Mouse (Mus musculus): ENCODE measurements around the gene Dclk1.

Dclk1 gene

DNA sequence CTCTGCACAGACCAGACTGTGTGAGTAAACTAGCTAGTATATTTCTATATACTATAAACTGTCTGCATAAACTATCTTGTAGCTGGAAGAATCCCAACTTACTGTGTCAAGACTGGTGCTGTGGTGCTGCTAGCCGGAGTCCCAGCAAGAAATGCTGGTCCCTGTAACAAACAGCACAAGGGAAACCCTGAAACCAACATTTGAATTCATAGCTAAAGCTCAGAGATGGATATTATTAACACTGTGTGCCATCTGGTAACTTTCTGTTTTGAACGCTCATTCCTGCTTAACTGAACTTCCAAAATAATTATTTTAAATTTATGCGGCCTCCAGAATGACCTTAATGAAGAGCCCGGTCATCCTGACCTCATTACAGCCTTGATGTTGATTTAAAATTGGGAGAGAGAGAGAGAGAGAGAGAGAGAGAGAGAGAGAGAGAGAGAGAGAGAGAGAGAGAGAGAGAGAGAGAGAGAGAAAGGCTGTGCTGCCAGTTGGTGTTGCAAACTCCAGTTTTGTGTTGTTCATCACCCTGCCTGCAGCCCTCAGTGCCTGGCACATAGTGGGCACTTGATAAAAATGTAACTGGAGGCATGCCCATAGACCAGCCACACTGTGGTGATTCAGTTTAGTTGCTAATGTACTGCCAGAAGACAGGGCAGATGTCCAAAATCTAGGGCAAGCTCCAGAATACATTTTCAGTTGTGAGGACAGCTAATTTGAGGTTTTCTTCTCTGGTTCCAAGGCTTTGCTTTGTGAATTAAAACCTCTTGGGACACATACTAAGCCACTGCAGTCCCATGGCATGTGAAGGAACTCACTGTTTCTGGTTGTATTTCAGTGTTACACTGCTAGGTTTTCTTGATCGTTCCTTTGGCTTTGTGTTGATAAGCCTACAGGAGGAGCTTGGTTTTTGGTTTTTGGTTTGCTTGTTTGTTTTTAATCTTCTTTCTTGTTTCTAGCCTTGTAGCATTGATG lies 205.6 kb downstream of the Dclk1 start:
- no peak for DNase-seq (ENCODE audit: extremely low spot score, low read depth, low spot score)

DNA sequence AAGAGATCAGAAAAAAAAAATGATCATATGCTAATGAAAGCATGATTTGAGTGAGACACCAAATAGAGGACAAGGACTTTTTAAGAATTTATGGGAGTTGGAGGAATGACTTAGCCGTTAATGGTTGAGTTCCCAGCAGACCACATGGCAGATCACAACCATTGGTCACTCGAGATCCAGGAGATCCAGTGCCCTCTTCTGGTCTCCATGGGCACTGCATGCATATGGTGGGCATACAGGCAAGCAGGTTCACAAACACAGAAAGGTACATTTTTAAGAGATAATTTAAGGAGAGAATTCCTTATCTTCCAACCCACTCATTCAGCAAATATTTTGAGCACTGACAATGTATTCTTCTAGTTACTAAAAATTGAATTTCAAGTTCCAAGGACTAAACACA lies 207.0 kb downstream of the Dclk1 start:
- no peak for DNase-seq (ENCODE audit: extremely low spot score, low read depth, low spot score)

DNA sequence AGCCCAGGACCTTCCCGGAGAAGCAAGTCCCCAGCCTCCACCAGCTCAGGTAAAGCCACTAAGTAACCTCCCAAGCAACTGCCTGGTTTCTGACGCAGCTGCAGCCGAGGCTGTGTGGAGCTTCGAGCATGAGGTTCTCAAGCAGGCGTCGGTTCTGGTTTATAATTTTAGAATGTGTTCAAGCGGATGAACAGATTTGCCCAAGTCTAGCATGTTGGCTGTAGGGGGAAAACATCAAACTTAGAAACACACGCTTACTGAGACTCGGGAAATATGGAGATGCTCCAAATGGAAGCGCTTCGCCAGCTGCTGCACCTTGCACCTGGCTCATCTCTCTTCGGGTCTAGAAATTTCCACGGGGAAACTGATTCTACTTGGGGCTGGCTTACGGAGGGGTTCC lies 208.9 kb downstream of the Dclk1 start:
- no peak for DNase-seq (ENCODE audit: extremely low spot score, low read depth, low spot score)

DNA sequence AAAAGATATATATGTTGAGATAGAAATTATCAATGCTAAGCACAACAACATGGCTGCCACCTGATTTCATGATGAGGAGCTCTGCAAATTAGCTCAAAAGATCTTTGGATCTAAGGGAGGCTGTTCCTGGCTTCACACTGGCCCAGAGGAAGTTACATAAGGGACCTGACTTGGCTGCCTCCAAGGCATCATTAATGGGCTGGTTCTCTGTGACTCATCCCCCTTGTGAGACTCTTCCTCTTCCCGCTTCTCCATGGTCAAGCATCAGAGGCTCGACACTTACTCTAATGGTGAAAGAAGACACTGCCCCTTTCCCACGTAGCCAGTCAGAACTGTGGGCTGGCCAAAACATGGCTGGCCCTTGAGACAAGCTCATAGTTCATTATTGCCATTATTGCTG lies 209.7 kb downstream of the Dclk1 start:
- no peak for DNase-seq (ENCODE audit: extremely low spot score, low read depth, low spot score)

DNA sequence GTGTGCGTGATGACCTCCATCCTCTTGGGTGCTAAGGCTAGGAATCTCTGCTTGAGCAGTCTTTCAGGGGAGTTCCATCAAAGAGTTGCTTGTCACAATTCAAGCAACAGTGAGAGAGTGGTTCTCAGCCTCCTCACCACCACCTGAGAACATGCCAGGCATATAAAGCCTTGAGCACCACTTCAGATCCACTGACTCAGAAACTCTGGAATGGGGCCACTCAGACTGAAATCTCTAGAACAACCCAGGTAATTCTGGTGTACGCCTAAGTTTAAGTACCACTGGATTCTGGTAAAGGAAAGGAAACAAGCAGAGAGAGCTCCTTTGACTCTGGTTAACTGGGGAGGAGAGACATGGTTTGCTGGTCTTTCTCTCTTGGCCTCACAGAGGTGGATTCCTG lies 210.3 kb downstream of the Dclk1 start:
- DNase-seq (ENCODE audit: extremely low spot score, low read depth, low spot score), result no peak

DNA sequence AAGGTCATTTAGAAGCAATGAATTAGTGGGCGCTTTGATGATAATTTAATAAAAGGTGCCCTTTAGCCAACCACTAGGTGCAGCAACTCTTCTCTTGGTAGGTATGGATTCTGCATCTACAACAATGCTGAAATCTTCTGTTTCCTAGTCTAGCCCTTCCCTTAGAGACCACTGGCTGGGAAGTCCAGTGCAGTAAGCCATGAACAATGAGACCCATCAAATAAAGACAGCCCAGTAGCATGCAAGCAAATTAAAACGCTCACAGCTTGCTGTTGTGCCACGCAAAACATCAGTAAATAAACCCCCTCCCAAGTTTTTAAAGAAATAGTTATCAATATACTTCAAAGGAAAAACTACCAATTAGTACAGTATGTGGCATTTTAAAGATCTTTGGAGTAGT lies 218.9 kb downstream of the Dclk1 start:
- no peak for DNase-seq (ENCODE audit: extremely low spot score, low read depth, low spot score)

DNA sequence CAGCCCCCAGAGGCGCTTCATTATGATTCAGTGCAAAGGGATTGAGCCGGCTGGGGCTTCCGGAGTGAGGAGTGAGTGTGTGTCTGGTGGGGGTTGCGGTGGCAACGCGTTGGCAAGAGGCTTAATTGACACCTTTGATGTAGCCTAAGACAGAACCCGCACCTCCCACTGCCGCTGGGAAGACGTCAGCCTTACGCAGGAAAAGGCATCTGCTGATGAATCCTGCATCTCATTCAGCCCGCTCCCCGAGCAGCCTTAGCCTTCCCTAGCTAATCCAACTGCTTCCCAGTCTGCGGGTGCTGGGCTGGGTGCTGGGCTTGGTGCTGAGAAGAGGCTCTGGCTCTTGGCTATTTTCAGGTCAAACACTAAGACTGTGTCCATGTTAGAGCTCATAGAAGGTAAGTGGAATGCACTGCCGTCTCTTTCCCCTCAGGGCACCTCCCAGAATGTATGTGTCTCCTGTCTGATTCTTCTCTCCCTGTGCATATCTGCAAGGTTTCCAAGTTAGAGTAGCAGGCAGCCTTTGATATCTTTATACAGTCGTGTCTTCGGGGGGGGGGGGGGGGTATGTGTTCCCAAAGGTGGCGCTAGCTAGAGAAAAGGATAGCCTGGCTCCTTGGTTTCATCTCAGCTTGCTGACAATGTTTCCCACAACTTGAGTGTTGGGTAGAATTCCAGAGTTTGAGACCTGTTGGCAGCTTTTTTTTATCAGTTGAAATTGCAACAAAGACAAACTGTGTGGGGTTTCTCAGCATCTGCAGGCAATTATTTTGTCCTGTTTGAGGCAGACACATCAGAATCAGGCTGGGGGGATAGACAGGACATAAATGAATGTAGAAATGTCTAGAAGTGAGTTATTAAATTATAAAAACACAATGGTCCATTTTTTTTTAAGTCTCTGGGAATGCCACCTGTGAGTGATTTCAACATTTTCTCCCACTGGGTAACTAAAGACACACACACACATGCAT lies 219.8 kb downstream of the Dclk1 start:
- DNase-seq (ENCODE audit: extremely low spot score, low read depth, low spot score), result no peak

DNA sequence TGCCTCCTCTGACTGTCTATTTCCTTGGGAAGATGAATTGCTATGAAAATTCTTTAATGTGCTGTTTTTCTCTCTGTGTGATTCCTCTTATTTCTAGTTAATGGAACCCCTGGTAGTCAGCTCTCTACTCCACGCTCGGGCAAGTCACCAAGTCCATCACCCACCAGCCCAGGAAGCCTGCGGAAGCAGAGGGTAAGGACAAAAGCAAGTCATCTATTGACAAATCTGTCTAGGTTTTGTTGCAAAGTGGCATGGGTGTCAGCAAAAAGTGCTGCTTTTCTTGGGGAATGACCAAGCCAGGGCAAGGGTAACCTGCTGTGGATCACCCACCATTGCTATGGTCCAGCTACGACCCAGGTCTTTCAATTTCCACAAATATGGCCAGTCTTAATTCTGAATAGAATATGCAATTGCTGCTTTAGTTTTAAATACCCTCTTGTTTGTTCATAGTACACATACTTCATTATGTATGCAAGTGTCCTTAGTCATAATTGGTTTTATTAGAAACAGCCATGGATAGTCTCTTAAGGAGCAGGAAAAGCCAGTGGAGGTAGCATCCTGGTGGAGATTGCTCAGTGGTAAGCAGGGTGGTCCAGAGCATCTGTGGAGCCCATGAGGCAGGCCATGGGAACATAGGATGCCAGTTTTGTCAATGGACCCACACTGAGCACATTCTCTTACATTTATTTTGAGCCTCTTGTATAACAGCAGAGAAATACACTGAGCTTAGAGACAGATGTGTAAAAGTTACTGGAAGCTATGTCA lies 220.9 kb downstream of the Dclk1 start:
- no peak for DNase-seq (ENCODE audit: extremely low spot score, low read depth, low spot score)

DNA sequence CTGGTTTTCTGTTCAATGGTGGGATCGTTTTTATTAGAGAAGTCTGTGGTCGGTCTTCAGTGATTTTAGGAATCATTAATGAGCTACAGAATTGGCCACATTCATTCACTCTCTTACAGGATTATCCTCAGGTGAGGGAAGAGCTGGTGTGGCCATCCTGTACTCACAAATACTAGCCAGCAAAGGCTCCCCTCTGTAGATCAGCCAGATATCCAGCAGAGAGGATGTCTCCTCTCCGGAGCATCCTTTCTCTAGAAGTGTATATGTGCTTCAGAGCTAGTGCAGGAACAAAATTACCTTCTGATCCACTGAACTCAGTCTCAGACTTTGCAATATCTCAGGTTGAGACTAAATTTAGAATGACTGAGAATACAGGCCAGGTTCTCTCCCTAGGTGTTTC lies 222.1 kb downstream of the Dclk1 start:
- no peak for DNase-seq (ENCODE audit: extremely low spot score, low read depth, low spot score)

DNA sequence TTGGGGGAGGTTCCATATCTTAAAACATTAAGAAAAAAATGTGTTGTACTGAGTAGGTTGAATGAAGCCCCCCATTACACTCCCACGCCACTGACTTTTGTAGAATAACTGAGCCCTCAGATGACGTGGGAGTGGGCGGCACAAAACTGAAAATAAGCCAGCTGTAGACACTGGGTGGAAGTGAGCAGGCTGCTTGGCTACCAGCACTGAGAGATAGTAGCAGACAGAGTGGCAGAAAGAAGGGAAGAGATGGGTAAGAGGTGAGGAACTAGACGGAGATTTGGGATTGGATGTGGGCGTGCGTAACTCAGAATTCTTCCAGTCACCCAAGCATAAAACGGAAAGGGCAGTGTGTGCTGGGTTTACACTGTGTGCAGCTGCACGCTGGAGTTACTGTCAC lies 223.6 kb downstream of the Dclk1 start:
- DNase-seq (ENCODE audit: extremely low spot score, low read depth, low spot score), result no peak

DNA sequence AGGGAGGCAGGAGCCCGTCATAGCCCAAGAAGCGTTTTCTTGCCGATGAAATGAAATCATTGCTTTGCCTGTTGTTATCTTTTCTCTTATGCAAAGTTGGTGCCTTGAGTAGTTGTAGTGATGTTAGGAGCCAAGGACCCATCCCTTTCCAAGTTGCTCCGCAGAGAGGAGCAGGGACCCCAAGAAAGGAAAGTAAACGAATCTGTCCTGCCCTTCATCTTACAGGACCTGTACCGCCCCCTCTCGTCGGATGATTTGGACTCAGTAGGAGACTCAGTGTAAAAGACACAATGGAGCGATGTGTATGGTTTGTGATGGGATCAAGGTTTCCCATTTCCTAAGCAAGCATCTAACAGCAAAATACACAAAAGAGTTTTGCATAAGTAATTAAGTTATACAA lies 224.2 kb downstream of the Dclk1 start:
- no peak for DNase-seq (ENCODE audit: extremely low spot score, low read depth, low spot score)

DNA sequence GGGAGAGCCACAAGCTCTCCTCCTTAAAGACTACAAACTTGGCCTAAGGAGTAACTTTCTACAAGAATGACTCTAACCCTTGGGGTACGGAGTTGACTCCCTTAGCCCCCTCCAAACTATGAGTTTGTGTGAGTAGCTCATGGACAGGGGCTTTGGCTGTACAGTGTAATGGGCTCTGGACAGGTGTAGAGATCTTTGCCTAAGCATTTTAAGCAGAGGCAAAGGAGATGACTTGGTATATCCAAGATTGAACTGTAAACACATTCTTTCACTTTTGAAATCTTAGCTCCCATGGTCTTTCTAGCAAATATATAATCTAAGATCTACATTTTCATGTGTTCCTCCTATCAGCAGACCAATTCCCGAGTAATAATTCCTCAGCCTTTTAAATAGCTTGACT lies 229.9 kb downstream of the Dclk1 start, which contains the start of gene Gm21954:
Gene Gm21954 (minus strand): TSS at position 101 of the 400 bp plus-strand sequence.
- DNase-seq (ENCODE audit: extremely low spot score, low read depth, low spot score), result no peak

DNA sequence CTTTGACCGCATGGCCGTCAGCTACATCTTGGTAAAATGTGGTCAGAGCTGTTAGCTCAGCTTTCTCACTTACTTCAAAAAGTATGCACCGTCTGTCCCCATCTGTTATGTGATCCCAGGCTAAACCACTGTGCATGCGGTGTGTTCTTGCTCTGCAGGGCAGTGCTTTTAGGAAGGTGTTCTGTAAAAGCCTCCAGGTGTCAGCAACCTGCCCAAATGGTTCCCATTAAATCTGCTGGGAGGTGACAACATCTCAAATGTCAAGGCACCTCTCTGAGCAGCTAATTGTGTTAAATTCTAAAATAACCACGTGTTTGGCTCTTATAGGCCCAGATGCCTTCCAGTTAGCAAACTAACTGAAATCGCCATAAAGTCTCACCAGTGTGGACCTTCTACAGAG lies 231.0 kb downstream of the Dclk1 start:
- peak; percentile 89 for DNase-seq (ENCODE audit: extremely low spot score, low read depth, low spot score)

DNA sequence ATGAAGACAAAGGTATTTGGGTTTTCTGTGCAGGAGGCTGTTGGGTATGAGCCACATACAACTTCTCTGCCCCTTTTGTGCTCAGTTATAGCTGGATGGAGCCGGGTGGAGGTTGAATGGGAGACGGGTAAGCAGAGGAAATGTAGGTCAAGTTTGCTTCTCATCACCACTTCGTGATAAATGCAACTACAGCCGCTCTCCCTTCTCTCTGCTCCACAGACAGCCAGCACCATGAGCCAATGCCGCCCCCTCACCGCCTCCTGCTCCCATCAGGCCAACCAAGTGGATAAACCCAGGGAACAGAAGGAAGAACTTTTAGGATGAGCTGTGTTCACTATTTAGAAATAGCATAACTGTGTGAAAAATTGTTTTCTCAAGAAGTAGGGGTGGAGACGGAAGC lies 234.5 kb downstream of the Dclk1 start:
- DNase-seq (ENCODE audit: extremely low spot score, low read depth, low spot score), result no peak

DNA sequence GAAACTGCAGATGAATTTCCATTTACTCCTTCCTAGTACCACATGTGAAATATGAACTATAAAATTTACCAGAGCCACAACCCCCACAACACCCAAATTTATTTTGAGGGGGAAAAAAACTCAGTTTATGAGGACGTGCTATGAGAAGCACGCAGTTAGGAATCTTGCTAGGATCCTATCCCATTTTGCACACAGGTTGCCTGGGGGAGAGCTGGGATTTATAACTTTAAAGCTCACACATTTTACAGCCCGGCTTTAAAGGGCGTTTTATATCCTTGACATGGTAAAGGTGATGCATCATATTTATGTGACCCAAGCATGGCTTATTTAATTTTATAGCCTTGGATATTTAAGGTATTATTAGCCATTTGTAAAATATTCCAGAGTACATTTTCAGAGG lies 237.1 kb downstream of the Dclk1 start:
- DNase-seq (ENCODE audit: extremely low spot score, low read depth, low spot score), result no peak

DNA sequence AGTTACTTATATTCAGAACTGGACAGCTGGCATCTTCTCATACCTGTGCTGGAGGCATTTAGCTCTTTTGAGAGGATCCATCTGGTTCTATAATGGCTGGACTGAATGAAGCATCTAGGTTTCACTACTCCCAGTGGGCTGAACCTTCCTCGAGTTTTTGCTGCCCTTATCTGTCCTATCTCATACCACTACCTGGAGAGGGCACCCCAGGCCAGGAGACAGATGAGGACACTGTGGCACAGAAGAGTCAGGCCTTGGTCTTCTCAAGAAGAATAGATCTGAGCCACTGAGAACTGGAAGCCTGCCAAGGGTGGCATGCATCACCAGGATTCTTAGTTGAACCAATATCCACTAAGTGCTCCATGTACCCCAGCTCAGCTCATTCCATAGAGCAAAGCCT lies 239.0 kb downstream of the Dclk1 start:
- no peak for DNase-seq (ENCODE audit: extremely low spot score, low read depth, low spot score)

DNA sequence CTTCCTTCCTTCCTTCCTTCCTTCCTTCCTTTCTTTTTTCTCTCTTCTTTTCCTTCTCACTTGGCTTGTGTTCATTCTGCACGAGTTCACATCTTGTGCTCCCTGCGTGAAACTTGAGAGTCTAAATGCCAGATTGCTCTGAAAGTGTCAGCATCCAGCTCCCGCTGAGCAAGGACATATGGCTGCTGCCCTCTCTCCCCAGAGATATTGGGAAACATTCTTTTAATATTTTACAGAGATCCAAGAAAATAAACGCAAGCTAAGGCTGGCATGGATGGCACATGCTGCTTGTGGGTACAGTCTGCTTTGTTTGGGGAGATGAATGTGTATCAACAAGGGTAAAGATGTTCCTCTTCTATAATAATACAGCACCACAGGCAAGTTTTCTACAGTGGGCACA lies 241.2 kb downstream of the Dclk1 start:
- DNase-seq (ENCODE audit: extremely low spot score, low read depth, low spot score), result no peak

DNA sequence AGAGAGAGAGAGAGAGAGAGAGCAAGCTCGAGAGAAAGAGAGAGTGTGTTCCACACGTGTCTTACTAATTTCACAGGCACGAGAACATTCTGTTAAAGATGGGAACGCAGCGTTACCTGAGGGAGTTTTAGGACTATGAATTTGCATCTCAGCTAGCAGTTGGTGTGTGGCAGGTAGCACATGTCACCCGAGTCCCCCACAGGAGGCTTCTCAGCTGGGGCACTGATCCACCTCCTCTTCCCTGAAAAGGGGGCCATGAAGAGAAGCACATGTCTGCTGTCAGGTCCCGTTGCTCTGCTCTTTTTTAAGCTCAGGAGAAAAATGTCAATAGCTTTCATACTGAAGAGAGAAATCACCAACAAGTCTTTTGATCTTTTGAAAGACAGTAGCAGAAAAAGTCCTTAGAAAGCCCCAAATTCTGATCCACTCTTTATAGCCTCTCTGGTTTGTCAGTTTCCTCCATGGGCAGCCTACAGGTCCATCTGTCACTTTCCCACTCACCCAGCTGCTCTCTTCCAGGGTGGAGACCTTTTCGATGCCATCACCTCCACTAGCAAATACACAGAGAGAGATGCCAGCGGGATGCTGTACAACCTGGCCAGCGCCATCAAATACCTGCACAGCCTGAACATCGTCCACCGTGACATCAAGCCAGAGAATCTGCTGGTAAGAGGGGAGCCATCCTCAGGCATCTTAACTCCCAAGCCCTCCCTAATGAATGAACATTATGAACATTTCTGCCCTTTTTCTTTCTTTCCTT lies 247.2 kb downstream of the Dclk1 start:
- no peak for DNase-seq (ENCODE audit: extremely low spot score, low read depth, low spot score)

DNA sequence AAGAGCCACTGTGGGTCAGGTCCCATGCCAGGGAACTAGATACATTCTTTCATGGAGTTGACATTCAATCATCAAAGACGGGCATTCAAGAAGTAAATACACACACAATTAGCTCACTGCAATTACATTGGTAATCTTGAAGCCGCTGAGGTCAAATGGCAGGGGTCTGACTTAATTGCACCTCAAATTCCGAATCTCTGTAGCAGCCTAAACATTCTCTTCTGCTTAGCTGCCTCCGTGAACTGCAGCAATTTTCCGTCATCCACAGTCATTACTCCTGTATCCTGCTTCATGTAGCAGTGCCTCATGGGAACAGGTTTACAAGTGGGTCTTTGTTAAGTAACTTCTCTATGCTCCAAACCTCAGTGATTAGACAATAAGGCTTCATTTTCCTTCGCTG lies 249.9 kb downstream of the Dclk1 start:
- no peak for DNase-seq (ENCODE audit: extremely low spot score, low read depth, low spot score)

DNA sequence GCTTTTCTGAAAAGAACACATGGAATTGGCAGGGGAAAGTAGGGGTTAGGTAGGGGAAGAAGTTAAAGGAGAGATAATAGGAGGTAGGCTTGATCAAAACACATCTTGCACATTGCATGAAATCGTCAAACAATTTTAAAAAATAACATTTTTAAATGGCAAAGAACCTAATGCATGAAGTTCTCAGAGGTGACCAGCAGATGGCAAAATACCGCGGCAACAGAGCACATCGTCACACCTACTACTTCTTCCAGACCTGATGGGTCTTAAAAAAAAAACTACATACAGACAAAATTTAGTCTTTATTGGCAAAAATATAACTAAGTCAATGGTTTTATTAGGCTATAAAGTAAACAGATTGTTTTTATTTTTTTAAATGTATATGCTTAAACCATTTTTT lies 252.2 kb downstream of the Dclk1 start:
- no peak for DNase-seq (ENCODE audit: extremely low spot score, low read depth, low spot score)
